Mouse (Mus musculus) intestine, postnatal 0 days (tissue): ENCODE measurements around the gene Kif13a. TPM values are rescaled to one million over a fixed set of nuclear protein-coding genes. Genes with fewer than 3 reads are reported as not detected.

ENCODE experiments used
- ATAC-seq: fragments of 200-750 bp; cut with Nextera tagmentation; 2 replicates; pipeline ENCODE4 v1.8.0; 2017; ENCODE audit warnings: mild to moderate bottlenecking, moderate TSS enrichment, moderate library complexity
- H3K27ac ChIP-seq: fragments of 300-500 bp; sonication (generic); 2 replicates; pipeline ENCODE4 v1.5.1; 2014; ENCODE audit warnings: mild to moderate bottlenecking, low read depth, low read length, moderate library complexity
- H3K27me3 ChIP-seq: fragments of 300-500 bp; sonication (generic); replicated peaks from 2 replicates; pipeline ENCODE4 v1.6.1; 2014; ENCODE audit warnings: low read length, mixed read lengths; ENCODE audit not compliant: control insufficient read depth, insufficient read depth
- H3K36me3 ChIP-seq: fragments of 300-500 bp; sonication (generic); 2 replicates; pipeline ENCODE4 v1.6.1; 2014; ENCODE audit warnings: mild to moderate bottlenecking, moderate library complexity; ENCODE audit not compliant: control insufficient read depth, insufficient read depth
- H3K4me1 ChIP-seq: fragments of 300-500 bp; sonication (generic); replicated peaks from 2 replicates; pipeline ENCODE4 v1.6.1; 2014; ENCODE audit warnings: antibody characterized with exemption, low read length, mixed read lengths; ENCODE audit not compliant: control insufficient read depth, insufficient read depth
- H3K4me2 ChIP-seq: fragments of 300-500 bp; sonication (generic); replicated peaks from 2 replicates; pipeline ENCODE4 v1.6.1; 2014; ENCODE audit warnings: low read depth, mild to moderate bottlenecking, moderate library complexity
- H3K4me3 ChIP-seq: fragments of 300-500 bp; sonication (generic); 2 replicates; pipeline ENCODE4 v1.5.1; 2014; ENCODE audit warnings: low read depth, low read length
- H3K9ac ChIP-seq: fragments of 300-500 bp; sonication (generic); 2 replicates; pipeline ENCODE4 v1.6.1; 2014; ENCODE audit warnings: mild to moderate bottlenecking, low read depth, low read length
- H3K9me3 ChIP-seq: fragments of 300-500 bp; sonication (generic); 2 replicates; pipeline ENCODE4 v1.6.1; 2016; ENCODE audit warnings: mixed run types; ENCODE audit not compliant: control insufficient read depth
- CTCF ChIP-seq: sonication (generic); IDR thresholded peaks from 2 replicates; pipeline ENCODE4 v1.5.1; 2016; ENCODE audit warnings: low read depth, mild to moderate bottlenecking, control low read depth, antibody characterized with exemption, moderate library complexity
- WGBS: fragments of 180-500 bp; shearing (Covaris S2); extraction: QIAGEN DNeasy Blood & Tissue Kit; methylation state at CpG from one replicate; pipeline ENCODE4 v1.1.7; 2014; 5-methylcytosine and 5-hydroxymethylcytosine counted together
- polyA plus RNA-seq: library from polyadenylated mRNA; unstranded; fragments of >200 nt; fragmentation: Nextera tagmentation; extraction: Ambion mirVana; gene quantifications from 2 replicates; pipeline ENCODE4 v1.2.1, GENCODE M21; 2015

Kif13a gene
- polyA plus RNA-seq, 1 experiment from 2014 or later = 11.3 TPM

GRCm38 (mm10) chr13:46833586-46833985, 96.1 kb downstream of the Kif13a start:
- peaks cover 31% of the 10 kb centered on the region for H3K36me3 ChIP-seq
- H3K27ac ChIP-seq = no peak overlapping the region
- H3K4me1 ChIP-seq = no peaks in the 10 kb centered on the region
- H3K27me3 ChIP-seq = no peaks in the 10 kb centered on the region
- TF ChIP-seq CTCF = no peak
- H3K4me3 ChIP-seq = no peak overlapping the region
- no peak overlapping the region for H3K4me2 ChIP-seq
- H3K9ac ChIP-seq = no peak overlapping the region
- ATAC-seq = no peak
- H3K9me3 ChIP-seq = no peaks in the 10 kb centered on the region
- WGBS = 88% methylated on average over 5 of the region's 5 CpGs

DNA sequence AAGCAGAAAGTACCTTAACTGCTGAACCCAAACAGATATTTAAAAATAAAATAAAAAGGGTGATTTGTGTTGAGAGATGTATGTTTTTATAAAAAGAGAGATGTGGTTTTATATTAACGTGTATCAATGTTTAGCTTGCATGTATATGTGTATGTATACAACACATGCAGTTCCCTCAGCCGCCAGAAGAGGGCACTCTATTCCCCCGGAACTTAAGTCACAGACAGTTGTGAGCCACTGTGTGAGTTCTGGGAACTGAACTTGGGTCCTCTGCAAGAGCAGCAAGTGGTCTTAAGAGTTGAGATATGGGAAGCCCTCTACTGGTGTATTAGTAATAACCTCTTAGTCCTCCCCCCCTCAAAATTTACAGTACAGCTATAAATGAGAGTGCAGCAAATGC, 96.7 kb downstream of the Kif13a start:
- ATAC-seq = no peak
- H3K4me1 ChIP-seq = no peaks in the 10 kb centered on the region
- H3K4me2 ChIP-seq = no peak overlapping the region
- no peaks in the 10 kb centered on the region for H3K9me3 ChIP-seq
- WGBS = 79% methylated on average over 3 of the region's 3 CpGs
- no peak overlapping the region for H3K27ac ChIP-seq
- H3K4me3 ChIP-seq = no peak overlapping the region
- TF ChIP-seq CTCF = peak; percentile 65
- H3K27me3 ChIP-seq = no peaks in the 10 kb centered on the region
- no peak overlapping the region for H3K9ac ChIP-seq
- peaks cover 31% of the 10 kb centered on the region for H3K36me3 ChIP-seq

DNA sequence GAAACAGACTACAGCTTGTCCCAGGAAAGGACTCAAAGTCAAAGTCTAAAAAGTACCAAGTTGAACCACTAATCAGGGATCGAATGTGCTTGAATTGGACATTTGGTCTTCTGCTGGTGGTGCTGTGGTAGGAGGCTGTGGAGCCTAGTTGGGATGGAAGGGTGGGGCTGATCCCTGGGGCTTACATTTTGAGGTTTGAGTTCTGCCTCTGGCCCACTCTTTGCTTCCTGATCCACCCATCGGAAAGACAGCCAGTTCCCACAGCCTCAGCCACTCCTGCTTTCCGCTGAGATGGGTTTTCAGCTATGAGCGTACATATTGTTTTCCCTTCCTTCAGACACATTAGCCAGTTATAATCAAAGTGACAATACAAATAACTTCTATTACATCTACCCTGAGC, 106.4 kb downstream of the Kif13a start:
- no peak for TF ChIP-seq CTCF
- ATAC-seq = no peak

GRCm38 (mm10) chr13:46822200-46822599, 107.5 kb downstream of the Kif13a start:
- 86% methylated on average over 8 of the region's 8 CpGs for WGBS
- no peak for TF ChIP-seq CTCF

More for the DNA sequence above, 106.4 kb downstream of the Kif13a start:
- Histone ChIP-seq H3K4me2 (no peak overlapping the region), H3K27me3 (no peaks in the 10 kb centered on the region), H3K9ac (no peak overlapping the region), H3K9me3 (no peaks in the 10 kb centered on the region), H3K4me1 (no peaks in the 10 kb centered on the region), H3K27ac (no peak overlapping the region), H3K36me3 (peaks cover 39% of the 10 kb centered on the region), H3K4me3 (no peak overlapping the region)
- WGBS = 92% methylated on average over 4 of the region's 4 CpGs

GRCm38 (mm10) chr13:46819729-46820223, 109.9 kb downstream of the Kif13a start:
- H3K27ac ChIP-seq = no peak overlapping the region
- 73% methylated on average over 13 of the region's 13 CpGs for WGBS
- no peak overlapping the region for H3K4me2 ChIP-seq
- H3K9me3 ChIP-seq = no peaks in the 10 kb centered on the region
- H3K9ac ChIP-seq = no peak overlapping the region
- no peaks in the 10 kb centered on the region for H3K27me3 ChIP-seq
- TF ChIP-seq CTCF = no peak
- no peak overlapping the region for H3K4me3 ChIP-seq
- no peaks in the 10 kb centered on the region for H3K4me1 ChIP-seq
- H3K36me3 ChIP-seq = peaks cover 35% of the 10 kb centered on the region
- ATAC-seq = no peak

More at GRCm38 (mm10) chr13:46822200-46822599, 107.5 kb downstream of the Kif13a start:
- H3K27me3 ChIP-seq = no peaks in the 10 kb centered on the region
- no peaks in the 10 kb centered on the region for H3K9me3 ChIP-seq
- H3K9ac ChIP-seq = no peak overlapping the region
- no peaks in the 10 kb centered on the region for H3K4me1 ChIP-seq
- H3K36me3 ChIP-seq = peaks cover 39% of the 10 kb centered on the region
- ATAC-seq = no peak
- H3K4me3 ChIP-seq = no peak overlapping the region
- no peak overlapping the region for H3K4me2 ChIP-seq
- H3K27ac ChIP-seq = no peak overlapping the region

DNA sequence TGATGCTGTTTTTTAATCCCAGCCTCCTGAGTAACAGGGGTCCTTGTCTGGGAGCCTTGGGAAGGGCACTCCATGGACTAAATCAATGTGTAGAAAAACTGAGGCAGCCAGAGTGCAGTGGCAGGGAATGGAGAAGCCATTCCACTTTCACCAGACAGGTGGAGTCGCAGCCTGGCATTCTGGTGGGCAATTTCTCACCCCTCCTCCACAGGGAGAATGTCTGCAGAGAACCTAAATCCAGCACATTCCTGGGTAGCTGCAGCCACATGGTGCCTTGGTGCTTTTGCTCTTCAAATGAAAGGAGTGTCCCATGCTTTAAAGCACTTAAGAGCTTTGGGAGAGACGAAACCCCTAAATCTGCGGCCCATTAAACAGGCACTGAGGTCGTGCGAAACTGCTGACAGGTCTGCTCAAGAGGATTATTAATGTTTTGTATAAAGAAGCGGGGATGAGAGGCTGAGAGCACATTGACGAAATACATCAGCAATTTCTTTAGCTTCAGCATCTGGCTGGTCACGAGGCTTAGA, 110.4 kb downstream of the Kif13a start:
- no peak overlapping the region for H3K9ac ChIP-seq
- no peak overlapping the region for H3K4me3 ChIP-seq
- no peak overlapping the region for H3K4me2 ChIP-seq
- no peaks in the 10 kb centered on the region for H3K9me3 ChIP-seq
- no peak for ATAC-seq
- H3K4me1 ChIP-seq = no peaks in the 10 kb centered on the region
- H3K27ac ChIP-seq = no peak overlapping the region
- peaks cover 36% of the 10 kb centered on the region for H3K36me3 ChIP-seq
- TF ChIP-seq CTCF = peak; percentile 28; the same call in 1 of the 2 replicates
- WGBS = 71% methylated on average over 8 of the region's 8 CpGs
- H3K27me3 ChIP-seq = no peaks in the 10 kb centered on the region
